Mouse (Mus musculus): ENCODE measurements around the gene Ncan.
"Not testable (repeated sequence)": the region's sequence is repeated elsewhere in the genome, so short reads cannot be mapped to it uniquely, and the experiment has no call there.

Gene Ncan

GRCm38 (mm10) chr8:70084191-70085065 lies 36.2 kb downstream of the Ncan start:
- in situ Hi-C loops (cut with MboI; ENCODE audit: low sequenced_read_pairs): no loop called here

GRCm38 (mm10) chr8:70083285-70083684 lies 37.4 kb downstream of the Ncan start, which contains the start of gene Hapln4:
Gene Hapln4 (plus strand): TSS chr8:70083457.
- in situ Hi-C loops (cut with MboI; ENCODE audit: low sequenced_read_pairs): no loop called here

GRCm38 (mm10) chr8:70081976-70082375 lies 38.7 kb downstream of the Ncan start:
- in situ Hi-C loops (cut with MboI; ENCODE audit: low sequenced_read_pairs): no loop called here

- in situ Hi-C loops (cut with MboI; ENCODE audit: low sequenced_read_pairs): no loop called here
These were observed 47.0 kb downstream of the Ncan start for GRCm38 (mm10) chr8:70073682-70074081.

- in situ Hi-C loops (cut with MboI; ENCODE audit: low sequenced_read_pairs): no loop called here
These were observed 47.6 kb downstream of the Ncan start for GRCm38 (mm10) chr8:70073120-70073519.

- in situ Hi-C loops (cut with MboI; ENCODE audit: low sequenced_read_pairs): no loop called here
These were observed 48.1 kb downstream of the Ncan start, which contains the start of gene Tm6sf2 for GRCm38 (mm10) chr8:70072441-70073069. Gene Tm6sf2 (plus strand): TSS chr8:70072924.

- in situ Hi-C loops (cut with MboI; ENCODE audit: low sequenced_read_pairs): no loop called here
These were observed 48.7 kb downstream of the Ncan start for GRCm38 (mm10) chr8:70071836-70072440.

- in situ Hi-C loops (cut with MboI; ENCODE audit: low sequenced_read_pairs): no loop called here
These were observed 63.0 kb downstream of the Ncan start for GRCm38 (mm10) chr8:70057721-70058120.

GRCm38 (mm10) chr8:70050434-70050833 lies 70.2 kb downstream of the Ncan start:
- in situ Hi-C loops (cut with MboI; ENCODE audit: low sequenced_read_pairs): not testable (repeated sequence)

- in situ Hi-C loops (cut with MboI; ENCODE audit: low sequenced_read_pairs): no loop called here
These were observed 71.0 kb downstream of the Ncan start for GRCm38 (mm10) chr8:70049662-70050061.

GRCm38 (mm10) chr8:70043996-70044395 lies 76.7 kb downstream of the Ncan start:
- in situ Hi-C loops (cut with MboI; ENCODE audit: low sequenced_read_pairs): no loop called here

All from CH12F3 (cell line).